Mouse (Mus musculus): Measurements from ENCODE around the gene Mucl3.
A peak's percentile ranks its signal among the peaks of the same experiment; 100 is the strongest.

GRCm38 (mm10) chr17:35590410-35591218 lies 52.9 kb downstream of the Mucl3 start:
- TF ChIP-seq CTCF (conservative IDR thresholded peaks at IDR 0.05; ENCODE audit: insufficient read depth, insufficient read length, low read depth, low read length) = peak; percentile 77
- TF ChIP-seq POLR2A (IDR thresholded peaks at IDR 0.05; ENCODE audit: low read depth, low read length) = no peak

Data from kidney, adult 2 months (tissue).